27 mouse cellular contexts compared by ENCODE assay signal in the genomic region with DNA sequence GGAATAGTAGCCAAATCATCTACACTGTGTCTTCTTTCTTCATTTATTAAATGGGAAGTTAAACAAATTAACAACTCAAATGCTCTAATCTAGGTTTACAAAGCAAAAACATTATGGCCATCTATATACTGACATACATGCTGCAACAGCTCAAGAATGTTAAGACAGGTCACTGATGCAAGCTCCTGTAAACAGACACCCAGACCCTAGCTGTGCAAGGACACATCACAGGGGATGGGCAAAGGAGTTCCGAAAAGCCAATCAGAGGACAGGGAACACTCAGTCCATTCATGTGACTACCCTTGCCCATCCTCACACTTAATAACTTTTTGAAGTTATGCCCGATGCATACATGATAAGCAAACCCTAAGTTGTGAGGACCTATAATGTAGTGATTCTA.
"Had no signal": no experiment of that assay in that cellular context is flagged by ENCODE, and none has a peak within 500 bp of the region (broad histone marks: within the 10 kb centered on the region; RNA-seq: fewer than 3 reads in every experiment).

No protein-coding gene starts in this region.

- H3K36me3 ChIP-seq: limb, embryonic 10.5 days; limb, embryonic 12.5 days; limb, embryonic 13.5 days; limb, embryonic 15.5 days; liver, embryonic 12.5 days; liver, embryonic 13.5 days; liver, embryonic 15.5 days; lung, embryonic 15.5 days; midbrain, embryonic 10.5 days; midbrain, embryonic 12.5 days; midbrain, embryonic 13.5 days; midbrain, embryonic 15.5 days had no signal

- H3K27me3 ChIP-seq: limb, embryonic 12.5 days; limb, embryonic 13.5 days; limb, embryonic 15.5 days; liver, embryonic 12.5 days; liver, embryonic 13.5 days; liver, embryonic 15.5 days; lung, embryonic 15.5 days; megakaryocyte, embryonic 14.5 days; midbrain, embryonic 12.5 days; midbrain, embryonic 13.5 days; midbrain, embryonic 15.5 days had no signal

- DNase-seq: left cerebral cortex, postnatal 4 days; liver; liver, embryonic 13.5 days; liver, postnatal 0 days; lung, adult 18-20 months; lung, adult 2 months; lung, embryonic 14.5 days; lung, postnatal 10 days; lung, postnatal 14 days; lung, postnatal 36 days; lung, postnatal 4 days; midbrain, embryonic 14.5 days had no signal

- H3K4me2 ChIP-seq: limb, embryonic 12.5 days; limb, embryonic 13.5 days; limb, embryonic 15.5 days; liver, embryonic 11.5 days; liver, embryonic 12.5 days; liver, embryonic 13.5 days; liver, embryonic 15.5 days; lung, embryonic 14.5 days; lung, embryonic 15.5 days; midbrain, embryonic 11.5 days; midbrain, embryonic 12.5 days; midbrain, embryonic 13.5 days; midbrain, embryonic 15.5 days had no signal

- H3K4me3 ChIP-seq: left cerebral cortex, adult 2 months; limb, embryonic 10.5 days; limb, embryonic 12.5 days; limb, embryonic 13.5 days; limb, embryonic 15.5 days; liver, embryonic 12.5 days; liver, embryonic 13.5 days; liver, embryonic 15.5 days; lung, embryonic 15.5 days; megakaryocyte, embryonic 14.5 days; midbrain, embryonic 10.5 days; midbrain, embryonic 12.5 days; midbrain, embryonic 13.5 days; midbrain, embryonic 15.5 days had no signal
